Mouse (Mus musculus) kidney, postnatal 25 days (tissue): ENCODE data around the gene Lcn2.
"Not testable (repeated sequence)": the region's sequence is repeated elsewhere in the genome, so short reads cannot be mapped to it uniquely, and the experiment has no call there.

ENCODE experiments used
- DNase-seq, 2 experiments: peaks; one replicate each; pipeline ENCODE4 v3.0.0; 2021; ENCODE audit warnings: mixed read lengths in 2 of 2

Lcn2 gene

DNA sequence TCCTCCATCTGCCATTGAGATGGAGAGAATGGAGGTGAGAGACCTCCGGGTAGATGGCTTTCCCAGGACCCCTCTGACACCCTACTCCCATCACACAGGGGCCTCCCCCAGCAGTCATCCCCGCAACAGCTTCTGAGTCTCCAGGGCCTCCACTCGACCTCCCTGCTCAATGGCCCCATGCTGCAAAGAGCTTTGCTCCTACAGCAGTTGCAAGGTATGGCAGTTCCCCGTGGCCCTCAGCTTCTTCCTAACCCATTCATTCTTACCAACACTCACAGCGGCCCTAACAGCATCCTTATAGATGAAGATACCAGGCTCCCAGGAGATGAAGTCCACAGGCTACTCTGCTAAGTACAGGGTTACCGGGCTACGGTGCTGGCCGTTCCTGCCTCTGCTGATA is 23.9 kb downstream of the Lcn2 start:
- DNase-seq, result no peak

DNA sequence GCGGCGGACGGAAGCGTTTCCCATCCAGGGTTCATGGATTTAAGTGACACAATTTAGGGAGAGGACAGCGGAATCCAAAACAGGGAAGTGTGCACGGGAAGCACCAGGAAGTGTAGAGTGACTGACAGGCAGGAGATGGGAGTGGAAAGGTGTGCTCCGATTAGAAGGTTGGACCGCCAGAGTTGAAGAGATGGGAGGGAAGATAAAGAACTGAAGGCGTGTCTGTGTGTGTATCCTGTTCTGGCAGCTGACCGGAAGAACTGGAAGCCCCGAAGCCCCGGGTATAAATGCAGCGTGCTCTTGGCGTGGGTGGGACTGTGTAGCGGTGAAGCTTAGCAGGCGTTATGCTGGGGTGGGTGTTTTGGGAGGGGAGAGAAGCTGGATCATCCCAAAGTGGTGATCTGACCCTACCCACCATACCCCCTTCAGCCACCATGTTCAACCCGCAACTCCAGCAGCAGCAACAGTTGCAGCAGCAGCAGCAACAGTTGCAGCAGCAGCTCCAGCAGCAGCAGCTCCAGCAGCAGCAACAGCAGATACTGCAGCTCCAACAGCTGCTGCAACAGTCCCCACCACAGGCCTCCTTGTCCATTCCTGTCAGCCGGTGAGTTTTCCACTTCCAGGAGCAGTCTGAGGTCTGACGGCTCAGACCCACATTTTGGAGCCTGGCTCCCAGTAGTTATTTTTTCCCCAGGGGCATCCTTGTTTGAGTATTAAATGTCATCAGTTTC is 24.5 kb downstream of the Lcn2 start:
- peak; percentile 48 to 72 for DNase-seq

DNA sequence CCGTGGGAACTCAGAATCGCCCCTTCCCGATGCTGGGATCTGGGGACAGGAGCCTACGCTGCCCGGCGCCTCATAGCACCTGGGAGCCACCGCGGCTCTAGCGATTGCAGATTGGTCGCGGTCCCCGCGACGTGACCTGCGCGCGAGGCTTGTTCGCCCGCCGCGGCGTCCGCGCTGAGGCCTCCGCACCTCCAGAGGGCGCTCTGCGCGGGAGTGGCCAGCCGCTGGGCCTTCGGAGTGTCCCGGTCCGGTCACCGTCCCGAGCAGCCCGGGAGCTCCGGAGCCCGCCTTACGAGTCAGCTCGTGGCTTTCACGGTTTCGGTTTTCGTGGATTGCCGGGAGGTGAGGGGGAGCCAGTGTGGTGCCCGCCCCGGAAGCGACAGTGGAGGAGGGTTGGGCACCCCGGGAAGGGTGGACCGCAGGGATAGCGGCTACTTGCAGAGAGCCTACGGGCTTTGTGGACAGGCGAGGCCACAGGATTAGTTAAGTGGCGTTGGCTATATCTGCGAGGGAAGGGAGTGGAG is 25.2 kb downstream of the Lcn2 start:
- peak; percentile 88 to 96 for DNase-seq

DNA sequence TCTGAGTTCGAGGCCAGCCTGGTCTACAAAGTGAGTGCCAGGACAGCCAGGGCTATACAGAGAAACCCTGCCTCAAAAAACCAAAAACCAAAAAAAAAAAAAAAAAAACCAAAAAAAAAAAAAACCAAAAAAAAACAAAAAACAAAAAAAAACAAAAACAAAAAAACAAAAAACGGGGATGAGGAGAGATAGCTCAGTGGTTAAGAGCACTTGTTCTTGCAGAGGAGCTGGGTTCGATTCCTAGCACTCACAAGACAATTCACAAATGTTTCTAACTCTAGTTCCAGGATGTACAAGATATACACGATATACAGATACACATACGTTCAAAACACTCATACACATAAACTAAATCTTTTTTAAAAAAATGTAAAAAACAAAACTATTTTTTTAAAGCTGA is 25.8 kb downstream of the Lcn2 start:
- not testable (repeated sequence) for DNase-seq

DNA sequence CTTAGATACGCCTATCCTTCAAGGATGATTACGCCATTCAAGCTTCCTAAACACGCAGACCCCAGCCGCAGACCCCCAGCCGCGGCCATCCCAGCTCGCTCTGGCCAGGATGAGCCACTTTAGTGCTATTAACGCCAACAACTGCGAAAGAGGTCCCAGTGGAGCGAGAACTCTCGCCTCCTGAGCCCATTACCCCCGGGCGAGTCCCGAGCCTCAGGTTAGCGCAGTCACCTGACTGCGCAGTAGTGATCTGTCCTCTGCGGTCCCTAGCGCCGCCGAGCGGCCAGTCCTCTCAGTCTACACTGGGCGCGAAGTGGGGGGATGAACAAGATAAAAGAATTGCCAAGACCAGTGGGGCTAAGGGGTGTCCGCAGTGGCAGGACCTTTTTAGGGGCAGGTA is 26.6 kb downstream of the Lcn2 start:
- peak; percentile 83 to 91 for DNase-seq

DNA sequence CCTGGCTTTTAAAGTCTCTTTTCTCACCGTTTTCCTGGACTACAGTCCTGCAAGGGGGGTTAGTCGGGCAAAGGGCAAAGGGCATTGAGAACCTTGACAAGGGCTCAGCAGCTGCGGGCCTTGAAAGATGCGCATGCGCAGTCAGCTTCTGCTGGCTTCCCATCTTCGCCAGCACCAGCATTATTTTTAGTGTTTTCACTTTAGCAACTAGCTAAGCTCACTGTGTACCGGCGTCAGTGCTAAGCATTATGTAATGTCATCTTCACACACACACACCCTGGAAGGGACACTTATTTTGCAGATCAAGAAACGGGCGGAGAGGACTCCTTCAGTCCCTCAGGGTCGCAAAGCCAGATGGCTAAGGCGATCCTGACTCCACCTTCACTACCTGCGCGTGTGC is 27.3 kb downstream of the Lcn2 start:
- peak; percentile 91 to 95 for DNase-seq

DNA sequence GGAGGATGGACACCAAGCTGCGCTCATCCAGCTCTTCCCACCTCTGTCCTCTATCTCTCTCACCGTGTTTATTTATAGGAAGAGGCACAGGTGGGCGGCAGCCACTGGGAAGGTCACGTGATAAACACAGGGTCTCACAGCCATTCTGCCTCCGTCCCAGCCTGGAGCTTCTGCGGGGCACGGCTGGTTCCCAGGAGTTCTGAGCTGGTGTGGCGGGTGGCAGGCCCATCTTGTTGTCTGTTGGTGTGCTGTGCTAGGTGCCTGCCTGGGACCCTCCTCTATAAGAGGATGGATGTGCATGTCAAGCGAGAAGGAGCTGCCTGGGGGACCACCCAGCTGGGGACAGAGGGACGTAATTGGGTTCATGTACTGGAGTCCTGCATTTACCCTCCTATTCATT is 29.7 kb downstream of the Lcn2 start:
- DNase-seq, result no peak

DNA sequence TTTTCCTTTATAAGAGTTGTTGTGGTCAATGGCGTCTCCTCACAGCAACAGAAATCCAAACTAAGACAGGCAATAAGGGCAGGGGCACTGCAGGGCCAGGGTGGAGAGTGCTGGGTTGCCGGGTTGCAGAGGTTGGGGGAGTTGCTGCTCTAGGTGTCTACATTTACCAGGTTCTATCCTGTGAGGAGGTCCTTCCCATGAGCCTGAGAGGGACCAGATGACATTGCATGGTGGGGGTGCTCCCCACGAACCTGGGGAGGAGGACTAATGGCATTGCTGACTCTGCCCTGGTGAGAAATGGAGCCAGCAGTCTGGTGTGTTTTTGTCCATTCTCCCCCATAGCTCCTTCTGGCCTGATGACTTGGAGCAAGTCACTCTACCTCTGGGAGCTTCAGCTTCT is 30.3 kb downstream of the Lcn2 start:
- DNase-seq, result no peak

DNA sequence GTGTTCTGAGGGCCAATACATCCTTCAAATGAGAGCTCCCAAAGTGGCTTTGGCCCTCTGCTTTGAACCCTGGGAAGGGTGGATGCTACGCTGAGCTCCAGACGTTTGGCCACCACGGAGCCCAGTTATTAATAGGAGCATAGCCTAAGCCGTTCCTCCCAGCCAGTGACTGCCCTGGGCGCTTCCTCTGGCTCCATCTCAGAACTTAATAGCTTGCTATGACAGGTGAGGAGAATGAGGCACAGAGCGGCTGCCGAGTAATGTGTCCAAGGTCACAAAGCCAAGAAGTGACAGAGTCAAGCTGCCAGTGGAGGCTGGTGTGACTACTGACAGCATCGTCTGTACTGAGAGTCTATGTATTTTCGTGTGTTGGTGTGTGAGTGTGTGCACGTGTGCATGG is 31.8 kb downstream of the Lcn2 start:
- no peak for DNase-seq

DNA sequence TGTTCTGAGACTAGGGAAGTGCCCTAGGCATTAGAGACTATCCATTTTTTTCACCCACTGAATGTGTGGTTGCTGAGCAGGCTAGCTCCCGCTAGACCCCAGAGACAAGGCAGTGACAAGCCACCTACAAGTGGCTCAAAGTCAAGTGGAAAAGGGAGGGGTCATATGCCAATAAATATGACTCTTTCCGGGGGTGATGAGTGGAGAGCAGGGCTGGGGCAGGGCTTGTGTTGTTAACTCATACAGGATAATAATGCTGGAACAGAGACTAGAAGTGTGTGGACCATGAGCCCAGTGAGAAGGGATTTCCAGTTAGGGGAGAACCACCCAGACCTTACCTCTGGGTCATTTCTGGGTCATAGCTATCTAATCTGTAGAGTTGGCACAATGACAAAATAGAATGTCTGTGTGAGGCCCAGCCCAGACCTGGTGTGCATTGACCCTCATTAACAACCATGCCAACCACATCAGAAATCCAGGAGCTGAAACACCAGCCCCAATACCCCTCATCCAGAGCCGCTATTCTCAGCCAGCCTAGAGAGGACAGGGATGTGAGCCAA is 33.6 kb downstream of the Lcn2 start:
- DNase-seq, result no peak

DNA sequence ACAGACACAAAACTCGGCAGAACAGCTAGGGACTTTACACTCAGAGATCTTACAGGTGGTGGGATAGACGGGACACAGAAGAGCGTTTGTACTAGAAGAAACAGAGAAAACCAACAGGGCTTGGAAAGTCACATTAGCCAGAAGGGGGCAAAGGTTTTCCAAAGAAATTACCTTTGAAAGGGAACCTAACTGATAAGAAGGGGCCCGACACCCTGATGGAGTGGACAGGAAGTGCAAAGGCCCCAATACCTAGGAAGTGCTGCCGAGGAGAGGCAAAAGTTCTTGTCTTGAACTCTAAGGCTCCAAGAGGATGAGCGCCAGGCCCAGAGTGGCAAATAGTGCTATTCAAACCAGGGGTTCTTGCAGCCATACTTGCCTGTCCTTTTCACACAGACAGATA is 34.2 kb downstream of the Lcn2 start:
- no peak for DNase-seq

DNA sequence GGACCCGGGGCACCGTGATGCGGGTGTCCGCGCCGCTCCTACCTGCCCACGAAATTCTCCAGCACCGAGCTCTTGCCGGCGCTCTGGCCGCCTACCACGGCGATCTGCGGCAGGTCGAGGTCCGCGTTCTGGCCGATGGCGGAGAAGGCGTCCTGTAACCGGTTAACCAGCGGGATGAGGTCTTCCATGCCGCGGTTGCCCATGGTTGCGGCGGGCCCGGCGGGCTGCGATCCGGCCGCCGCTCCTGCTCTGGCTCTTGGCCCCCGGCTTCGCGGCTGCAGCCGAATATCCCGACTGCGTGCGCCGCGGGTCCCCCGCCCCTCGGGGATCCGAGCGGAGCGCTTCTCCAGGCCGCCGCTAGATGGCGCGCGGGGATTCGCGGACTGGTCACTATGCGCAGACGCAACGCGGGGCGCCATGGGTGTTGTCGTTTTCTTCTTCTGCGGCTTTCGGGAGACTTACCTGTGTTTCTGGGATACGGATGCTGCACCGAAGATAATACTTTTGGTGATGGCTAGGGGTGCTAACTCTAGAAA is 35.0 kb downstream of the Lcn2 start, which contains the start of gene Dnm1:
Dnm1 (minus strand) TSS at position 332 of the 536 bp plus-strand sequence.
- peak; percentile 89 for DNase-seq

DNA sequence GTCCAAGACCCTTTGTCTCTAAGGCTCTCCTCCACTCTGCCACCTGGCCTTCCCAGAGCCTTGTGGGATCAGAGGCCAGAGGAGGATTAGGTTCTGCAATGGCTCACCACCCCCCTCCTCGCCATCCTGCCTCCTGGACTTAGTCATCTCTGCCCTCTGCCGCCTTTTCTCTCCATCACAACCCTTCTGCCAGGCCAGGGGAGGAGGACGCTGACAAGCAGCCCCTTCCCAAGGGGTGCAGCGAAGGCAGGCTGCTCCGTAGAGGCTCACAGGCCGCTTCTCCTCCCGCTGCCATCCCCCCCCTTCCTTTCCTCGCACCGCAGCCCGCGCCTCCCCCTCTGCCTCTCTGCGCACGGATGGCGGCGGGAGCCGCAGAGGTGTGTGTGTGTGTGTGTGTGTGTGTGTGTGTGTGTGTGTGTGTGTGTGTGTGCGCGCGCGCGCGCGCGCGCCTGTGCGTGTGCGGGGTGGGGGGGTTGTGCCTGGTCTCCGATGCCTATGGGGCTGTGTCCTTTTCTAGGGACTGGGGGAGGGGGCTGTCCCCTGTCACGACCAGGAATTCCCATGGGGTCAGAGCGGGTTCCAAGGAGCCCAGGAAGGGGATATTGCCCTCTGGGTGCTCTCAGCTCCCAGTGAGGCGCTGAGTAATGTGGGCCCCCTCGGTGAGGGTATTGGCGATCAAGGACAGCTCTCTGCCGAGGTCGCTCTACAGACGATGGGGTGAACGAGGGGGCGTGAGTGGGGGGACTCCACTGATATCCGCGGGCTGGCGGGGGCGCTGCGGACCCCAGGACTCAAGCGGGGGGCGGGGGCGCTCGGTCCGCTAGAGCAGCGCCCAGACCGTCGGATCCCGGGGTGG is 35.7 kb downstream of the Lcn2 start, which contains the start of gene Ciz1:
Ciz1 (plus strand) TSS at position 177 of the 856 bp plus-strand sequence.
- peak in 1 of 2 experiments; percentile 7 for DNase-seq

DNA sequence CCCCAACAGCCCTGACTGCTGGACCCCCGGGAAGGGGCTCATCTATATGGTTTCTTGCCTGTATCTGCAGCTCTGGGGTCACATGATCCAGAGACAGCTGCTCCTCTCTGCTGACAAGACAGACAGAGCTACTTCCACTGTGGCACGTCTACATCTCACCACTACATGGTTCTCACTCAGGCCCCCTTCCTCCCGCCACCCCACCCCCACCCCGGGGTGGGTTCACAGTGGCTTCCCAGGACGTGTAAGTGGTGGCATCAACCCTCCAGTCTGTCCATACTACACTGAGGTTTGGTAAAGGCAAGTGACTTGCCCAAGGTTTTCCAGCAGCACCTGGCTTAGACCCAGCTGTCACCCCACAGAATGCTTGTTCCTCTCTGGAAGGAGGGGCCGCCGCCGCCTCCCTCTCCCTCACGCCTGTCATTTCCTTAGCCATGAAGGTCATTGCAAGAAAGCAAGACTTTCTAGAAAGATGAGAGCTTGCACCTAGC is 36.5 kb downstream of the Lcn2 start:
- no peak for DNase-seq

DNA sequence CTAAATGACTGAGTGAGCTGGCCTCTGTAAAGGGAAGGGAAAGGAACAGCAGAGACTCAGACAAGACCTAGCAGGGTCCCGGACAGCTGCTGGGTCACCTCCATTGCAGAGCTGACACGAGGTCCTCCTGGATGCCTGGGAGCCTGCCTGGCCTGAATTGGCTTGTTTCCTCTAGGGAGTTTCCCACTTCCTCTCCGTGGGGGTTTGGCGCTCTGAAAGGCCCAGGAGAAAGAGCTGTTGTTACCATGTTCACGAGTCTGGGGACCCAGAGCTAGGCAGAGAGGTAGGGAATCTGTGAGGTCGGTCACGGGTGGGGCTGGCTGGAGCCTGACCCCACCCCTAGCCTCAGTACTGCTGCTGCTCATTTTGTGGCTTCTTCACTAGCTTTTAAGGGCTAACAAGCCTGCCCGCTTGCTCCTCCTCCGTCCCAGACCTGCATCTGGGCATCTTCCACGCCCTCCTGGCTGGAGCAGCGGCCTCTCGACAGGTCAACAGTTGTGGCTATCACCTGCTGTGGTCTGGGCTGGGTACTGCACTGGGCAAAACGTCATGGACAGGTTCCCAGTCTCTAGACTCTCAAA is 37.5 kb downstream of the Lcn2 start:
- DNase-seq, result no peak

DNA sequence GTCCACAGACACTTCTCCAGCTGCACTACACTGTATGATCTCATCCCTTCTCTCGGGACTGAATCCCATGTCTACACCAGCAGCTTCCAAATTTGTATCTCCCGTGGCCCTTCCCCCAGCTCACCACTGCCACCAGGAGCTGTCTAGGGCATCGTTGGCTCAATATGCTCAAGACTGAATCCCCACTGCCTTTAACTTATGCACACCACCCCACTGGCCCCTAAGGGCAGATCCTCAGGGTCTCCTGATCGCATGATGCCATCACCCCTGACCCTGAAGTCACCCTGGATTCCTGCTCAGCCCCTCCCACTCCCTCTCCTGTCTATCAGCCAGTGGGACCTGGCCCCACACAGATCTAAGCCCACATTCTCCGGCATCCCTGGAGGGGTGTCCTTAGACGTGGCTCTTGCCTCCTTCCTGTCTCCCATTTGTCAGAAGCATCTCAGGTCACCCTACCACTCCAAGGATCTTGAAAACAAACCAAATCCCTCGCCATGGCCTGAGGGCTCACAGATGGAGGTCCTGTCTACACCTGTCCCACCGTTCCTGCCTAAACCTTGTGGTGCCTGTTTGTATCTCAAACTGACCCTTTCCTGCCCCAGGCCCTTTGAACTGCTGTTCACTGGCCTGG is 38.3 kb downstream of the Lcn2 start:
- no peak for DNase-seq

DNA sequence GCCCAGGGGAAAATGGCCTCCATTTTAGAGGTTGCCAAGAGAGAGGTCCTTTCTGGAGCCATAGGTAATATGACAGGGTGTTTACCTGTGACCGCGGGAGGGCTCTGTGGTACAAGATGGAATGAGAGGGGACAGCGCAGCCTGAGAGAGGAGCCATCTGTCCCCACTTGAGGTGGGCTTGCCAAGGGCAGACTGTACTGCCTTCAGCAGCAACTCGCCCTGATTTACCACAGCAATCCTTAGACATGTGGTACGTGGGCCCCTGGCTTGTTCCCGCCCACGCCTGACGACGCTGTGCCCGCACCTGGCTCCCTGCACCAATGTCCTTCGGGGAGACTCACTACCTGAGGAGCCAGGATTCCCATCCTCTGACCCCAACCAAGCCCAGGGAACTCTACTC is 39.7 kb downstream of the Lcn2 start:
- no peak for DNase-seq

DNA sequence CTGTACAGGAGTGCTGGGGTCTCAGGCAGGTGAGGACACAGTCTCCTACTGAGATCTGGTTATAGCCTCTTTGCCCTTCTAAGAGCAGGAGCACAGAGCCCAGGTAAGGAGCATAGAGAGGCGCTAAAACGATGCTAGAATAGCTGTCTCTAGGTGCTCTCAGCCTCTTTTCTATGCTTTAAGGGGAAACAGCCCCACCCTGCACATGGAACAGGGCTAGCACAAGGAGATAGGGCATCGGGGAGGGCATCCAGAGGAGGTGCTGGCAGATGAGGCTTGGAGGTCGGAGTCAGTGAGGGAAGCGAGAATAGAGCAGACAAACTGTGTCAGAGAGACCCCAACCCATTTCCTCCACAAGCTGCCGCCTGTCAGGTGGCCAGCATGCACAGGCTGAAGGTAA is 41.0 kb downstream of the Lcn2 start:
- DNase-seq, result no peak

DNA sequence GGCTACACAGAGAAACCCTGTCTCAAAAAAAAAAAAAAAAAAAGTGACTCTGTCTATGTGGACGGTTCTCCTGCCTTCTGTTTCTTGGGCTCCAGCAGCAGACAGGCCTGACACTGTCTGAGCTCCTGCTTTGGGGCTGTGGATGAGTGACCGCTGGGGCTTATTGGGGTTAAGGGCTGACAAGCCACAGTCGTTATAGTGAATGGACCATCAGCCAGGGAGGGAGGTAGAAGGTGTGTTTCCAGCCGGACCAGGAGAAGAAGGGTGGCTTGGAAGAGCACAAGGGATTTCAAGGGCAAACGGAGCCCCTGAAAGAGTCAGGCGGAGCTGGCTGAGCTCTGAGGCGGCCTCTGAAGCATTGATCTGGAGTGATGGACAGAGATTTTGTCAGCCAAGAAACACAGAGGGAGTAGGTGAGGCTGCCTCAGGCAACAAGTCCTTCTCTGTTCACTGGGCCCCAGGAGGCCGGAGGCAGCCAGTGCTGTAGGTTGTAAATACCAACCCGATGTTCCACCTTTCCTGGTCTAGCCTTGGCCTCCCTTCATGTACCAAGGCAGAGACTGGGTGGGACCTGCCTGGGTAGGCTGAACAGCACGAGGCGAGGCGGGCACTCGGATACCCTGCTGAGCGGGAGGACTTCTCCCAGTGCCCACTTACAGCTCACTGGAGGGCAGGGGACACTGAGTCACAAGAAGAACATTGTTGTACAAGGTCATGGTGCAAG is 43.3 kb downstream of the Lcn2 start:
- no peak for DNase-seq

DNA sequence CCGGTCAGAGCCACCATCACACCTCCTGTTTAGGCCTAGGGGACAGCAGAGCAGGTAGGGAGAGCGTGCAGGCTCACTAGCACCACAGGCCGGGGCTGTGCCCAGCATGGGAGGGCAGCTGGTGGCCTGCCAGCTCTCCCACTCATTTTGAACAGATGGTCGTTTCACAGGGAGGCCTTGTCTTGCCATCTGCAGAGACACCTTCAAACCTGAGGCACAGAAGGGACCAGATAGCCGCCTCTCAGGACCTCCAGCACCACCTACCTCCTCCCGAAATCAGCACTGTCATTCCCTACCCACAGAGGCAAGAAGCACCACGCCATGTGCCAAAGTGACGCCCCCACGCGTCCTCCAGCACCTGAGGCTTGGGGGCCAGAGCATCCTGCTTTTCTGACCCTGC is 44.0 kb downstream of the Lcn2 start:
- no peak for DNase-seq

DNA sequence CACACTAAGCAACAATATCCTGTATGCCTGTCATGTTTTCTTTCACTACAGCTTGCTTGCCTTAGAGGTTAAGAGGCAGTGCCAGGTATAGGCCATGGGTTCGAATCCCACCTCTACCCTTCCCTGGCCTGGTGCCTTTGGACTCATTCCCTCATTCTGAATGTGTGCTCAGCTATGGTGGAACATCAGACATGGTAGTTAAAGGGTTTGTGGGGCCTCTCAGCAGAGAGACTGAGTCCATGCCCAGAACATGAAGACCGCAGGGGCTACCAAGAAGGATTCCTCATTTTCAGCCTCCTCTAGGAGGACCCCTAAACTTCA is 44.7 kb downstream of the Lcn2 start:
- no peak for DNase-seq
